Mouse (Mus musculus): ENCODE results near the gene 1700016K19Rik. TPM values are rescaled to one million over a fixed set of nuclear protein-coding genes. Genes with fewer than 3 reads are reported as not detected.

1700016K19Rik gene
- total RNA-seq, 2 experiments from 2014 or later: not detected

DNA sequence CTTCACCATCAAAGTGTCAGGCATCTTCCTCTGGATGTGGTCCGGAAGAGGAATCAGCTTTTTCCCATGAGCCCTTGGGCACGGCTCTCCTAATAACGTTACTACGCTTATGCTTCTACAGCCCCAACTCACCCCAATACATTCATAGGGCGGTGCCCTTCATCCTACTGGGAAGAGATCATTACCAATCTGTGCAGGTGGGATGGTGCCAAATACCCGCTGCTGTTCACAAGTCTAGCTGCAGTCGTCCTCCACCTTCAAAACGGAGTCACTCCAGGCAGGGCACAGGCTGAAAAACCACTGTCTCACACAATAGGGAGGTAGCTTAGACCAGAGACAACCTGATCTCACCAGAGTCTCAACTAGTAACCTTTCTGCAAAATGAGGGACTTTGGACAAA lies 35.5 kb downstream of the 1700016K19Rik start:
- DNase-seq: no peak

DNA sequence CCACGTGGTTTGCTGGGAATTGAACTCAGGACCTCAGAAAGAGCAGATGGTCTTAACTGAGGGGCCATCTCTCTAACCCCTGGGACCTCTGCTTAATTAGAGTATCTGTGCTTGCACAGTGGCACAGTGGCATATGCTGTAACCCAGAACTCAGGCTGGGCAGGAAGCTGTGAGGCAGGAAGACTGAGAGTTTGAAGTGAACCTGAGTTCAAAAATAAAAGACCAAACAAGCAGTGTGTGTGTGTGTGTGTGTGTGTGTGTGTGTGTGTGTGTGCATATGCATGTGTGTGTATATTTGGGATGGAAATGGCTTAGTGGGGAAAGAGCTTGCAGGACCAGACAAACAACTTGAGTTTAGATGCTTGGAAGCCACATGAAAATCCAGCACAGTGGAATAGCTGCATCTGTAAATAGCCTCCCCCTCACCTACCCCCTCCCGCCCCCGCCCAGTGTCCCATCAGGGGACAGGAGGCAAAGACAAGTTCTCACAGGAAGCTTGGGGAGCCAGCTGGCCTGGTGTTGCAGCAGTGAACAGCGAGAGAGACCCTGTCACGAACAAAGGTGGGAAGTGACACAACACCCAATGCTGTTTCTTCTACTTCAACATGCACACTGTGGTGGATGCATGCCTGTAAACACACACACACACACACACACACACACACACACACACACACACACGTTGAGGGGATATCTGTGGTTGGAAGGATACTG lies 38.0 kb downstream of the 1700016K19Rik start:
- no peak for DNase-seq

DNA sequence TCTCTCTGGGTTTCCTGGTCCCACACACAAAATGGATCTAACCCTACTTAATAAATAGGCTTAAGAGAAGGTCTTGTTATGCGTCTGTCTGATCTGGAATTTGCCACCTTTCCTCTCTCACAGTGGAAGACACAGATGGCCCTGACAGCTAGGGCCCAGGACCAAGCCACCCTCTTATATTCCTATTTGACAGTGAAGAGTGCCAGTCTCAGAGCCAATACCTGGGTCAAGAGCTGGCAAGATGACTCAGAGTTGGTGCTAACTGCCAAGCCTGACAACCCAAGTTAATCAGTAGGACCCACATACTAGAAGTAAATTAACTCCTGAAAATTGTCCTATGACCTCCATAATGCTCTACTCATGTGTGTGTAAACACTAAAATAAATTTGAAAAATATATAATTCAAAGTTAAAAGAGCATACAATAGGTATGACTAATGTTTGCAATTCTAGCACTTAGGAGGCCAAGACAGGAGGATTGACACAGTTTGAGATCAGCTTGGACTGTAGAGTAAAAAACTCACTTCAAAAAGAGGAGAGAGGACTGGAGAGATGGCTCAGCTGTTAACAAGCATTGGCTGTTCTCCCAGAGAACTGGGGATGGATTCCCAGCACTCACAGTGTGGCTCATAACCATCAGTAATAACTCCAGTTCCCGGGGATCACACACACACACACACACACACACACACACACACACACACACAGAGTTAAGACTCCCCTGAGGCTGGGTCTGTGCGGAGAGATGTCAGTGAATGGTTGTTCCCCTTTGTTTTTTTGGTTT lies 39.8 kb downstream of the 1700016K19Rik start:
- no peak for DNase-seq

DNA sequence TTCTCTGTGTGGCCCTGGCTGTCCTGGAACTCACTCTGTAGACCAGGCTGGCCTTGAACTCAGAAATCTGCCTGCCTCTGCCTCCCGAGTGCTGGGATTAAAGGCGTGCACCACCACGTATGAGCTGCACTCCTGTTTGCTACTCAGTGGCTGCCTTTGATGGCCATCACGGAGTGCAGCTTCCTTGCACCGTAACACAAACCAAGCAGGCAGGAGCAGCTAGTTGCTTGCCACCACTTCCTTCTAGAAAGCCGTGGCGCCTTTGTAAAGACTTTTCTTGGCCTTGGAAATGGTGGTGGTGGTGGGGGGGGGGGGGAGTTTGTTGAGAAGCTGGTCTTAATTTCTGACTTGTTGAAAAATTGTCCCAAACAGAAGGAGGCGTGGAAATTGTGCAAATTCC lies 40.4 kb downstream of the 1700016K19Rik start:
- no peak for DNase-seq

DNA sequence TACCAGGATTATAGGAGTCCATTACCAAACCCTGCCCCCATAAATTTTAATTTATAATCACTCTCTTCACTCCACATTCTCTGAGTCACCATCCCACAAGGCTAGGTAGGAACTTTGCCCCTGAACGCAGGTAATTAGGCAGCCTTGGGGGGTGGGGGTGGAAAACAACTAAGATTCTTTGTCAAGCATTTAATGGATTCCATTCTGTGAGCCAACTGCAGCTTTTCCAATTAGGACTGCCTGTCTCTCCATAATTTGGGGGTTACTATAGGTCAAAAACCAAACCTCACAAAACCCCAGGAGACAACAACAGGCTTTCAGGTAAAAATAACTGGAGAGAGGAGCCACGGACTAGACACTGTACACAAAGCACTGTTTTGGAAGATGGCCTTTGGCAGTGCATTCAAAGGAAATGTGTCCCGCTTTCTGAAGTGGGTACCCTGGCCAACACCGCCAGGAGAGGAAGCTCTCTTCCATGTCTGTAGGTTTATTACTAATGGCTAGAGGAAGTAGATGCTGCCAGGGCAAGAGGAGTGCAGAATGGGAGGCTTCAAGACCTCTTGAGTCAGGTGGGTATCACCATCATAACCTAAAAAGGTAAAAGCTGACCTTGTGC lies 41.2 kb downstream of the 1700016K19Rik start:
- no peak for DNase-seq

DNA sequence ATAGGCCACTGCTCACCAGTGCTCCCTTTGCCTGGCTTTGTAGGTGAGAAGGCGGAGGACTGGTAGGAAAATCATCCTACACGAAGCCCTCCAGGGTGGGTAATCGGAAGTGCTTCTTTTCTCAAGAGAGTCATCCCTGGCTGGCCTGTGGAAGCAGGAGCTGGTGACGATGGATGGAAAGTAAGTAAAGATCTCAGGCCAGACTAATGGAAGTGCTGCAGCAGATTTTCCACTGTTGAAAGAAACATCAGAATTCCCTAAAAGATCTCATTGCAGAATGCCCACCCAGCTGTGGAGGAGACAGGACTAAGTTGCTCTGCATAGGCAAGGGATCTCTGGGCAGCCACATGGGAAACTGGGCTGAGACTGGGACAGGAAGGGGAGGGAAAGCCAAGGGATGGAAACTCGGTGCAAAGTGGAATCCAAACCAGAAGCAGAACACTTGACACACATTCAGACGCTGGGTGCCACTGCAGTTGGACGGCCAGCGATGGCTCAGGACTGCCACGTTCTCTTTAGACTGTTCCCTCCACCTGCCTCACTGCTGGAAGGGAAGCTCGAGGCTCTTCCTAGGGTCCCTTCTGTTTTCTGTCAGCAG lies 42.4 kb downstream of the 1700016K19Rik start:
- no peak for DNase-seq

DNA sequence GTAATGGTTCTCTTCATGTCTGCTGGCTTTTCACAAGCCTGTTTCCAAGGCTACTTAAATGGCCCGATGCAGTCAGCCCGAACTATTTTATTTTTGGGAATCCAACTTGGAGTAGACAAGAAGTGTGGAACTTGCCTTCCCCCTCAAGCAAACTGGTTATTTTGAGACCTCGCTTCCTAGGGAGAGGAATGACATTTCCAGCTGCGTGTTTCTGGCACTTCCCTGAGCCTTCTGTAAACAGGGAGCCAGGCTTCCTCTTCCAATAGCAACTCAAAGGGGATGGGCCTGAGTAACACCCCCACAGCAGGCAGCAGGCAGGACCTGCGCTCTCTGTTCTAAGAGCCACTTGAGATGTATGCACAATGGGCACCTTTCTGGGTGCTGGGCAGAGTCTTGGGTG lies 43.2 kb downstream of the 1700016K19Rik start:
- DNase-seq: no peak

DNA sequence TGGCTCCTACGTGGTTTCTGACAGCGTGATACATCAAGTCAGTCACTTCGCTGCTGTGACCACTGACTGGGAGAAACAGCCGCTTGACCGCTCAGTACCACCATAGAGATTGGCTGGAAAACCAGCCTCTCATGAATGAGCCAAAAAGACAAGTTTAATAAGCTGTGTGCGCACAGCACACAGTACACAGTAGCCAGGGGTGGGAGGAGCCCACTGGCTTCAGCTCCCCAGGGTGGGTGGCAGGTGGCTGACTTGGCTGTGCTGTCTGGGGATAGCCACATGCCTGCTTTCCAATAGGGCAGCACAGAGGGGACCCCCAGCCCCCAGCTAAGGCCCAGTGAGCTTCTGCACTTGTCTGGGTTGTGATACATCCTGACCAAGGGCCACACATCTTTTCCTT lies 44.8 kb downstream of the 1700016K19Rik start:
- no peak for DNase-seq

DNA sequence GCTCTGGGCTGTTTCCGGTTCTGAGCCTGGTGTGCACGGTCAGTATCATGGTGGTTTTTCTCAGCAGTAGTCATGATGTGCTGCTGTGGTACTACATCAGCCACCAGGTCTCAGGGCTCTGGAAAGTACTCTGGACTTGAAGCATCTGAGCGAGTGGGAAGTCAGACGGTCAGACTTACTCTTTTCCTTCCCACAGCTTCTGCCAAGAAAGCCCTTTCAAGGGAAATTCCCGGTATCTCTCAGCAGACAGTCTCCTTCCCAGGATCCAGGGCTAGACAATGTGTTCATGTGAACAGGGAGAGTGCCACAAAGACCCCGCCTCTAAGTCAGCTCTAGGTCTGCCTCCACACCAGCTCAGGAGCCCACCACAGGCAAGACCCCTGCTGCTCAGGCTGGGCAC lies 45.7 kb downstream of the 1700016K19Rik start:
- no peak for DNase-seq

DNA sequence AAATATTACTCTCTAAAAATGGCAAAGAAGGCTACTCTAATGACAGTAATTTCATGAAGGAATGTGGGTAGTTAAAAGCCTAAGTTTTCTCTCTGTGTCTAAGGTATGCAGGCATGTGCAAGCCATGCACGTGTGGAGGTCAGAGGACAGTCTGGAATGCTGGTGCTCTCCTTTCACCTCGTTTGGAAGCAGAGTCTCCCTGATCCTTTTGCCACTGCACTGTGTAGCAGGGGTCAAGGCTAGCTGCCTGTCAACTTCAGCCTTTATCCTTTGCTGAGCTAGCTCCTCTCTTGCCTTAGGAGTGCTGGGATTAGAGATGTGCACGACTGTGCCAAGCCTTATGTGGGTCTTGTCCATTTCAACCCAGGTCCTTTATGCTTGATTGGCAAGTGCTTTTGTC lies 50.8 kb downstream of the 1700016K19Rik start:
- DNase-seq: no peak

DNA sequence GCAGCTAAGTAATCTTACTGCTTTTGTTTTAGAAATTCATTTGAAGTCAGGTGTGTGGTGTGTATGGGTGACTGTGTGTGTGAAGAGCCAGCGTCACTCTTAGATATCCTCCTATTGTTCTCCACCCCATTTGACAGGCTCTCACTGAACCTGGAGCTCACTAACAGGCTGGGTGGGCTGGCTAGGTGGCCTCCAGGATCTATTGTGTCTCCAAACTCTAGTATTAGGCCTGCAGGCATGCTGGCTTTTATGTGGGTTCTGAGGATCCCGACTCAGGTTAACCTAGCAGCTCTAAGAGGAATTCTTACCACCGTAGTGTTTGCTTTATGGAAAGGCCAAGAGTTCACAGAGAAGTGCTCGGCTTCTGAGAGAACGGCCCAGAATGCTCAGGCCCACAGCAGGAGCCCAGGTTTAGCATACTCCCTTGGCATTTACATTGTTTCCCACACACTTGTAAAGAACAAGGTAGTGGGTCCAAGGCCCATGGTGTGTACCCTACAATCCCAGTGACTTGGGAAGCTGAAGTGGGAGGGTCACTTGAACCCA lies 51.3 kb downstream of the 1700016K19Rik start:
- DNase-seq: no peak

DNA sequence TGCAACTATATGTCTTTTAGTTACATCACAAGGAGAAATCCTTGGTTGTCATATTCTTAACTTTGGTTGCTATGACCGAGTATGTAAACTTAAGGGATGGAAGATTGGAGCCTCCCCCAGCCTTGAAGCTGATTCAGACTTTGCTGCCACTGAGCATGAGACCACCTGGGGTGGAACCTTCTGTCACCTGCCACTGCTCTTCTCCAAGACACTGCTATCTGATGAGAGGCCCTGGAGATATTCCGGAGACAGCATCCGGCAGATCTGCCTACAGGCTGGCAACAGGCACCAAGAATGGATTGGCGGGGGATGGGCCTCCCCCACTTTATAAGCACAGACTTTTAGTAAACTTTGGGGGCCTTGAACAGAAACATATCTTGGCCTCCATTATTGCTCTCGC lies 52.8 kb downstream of the 1700016K19Rik start:
- no peak for DNase-seq

Other genes with a start within 250 kb of the 1700016K19Rik start
- 1 to 10 TPM; 1.0 TPM for gene Doc2b, start 203.9 kb upstream of the 1700016K19Rik start, total RNA-seq (2021)
- gene Rph3al, start 61.5 kb upstream of the 1700016K19Rik start, total RNA-seq (2021): 1 to 10 TPM; 4.4 to 5.3 TPM
- 10 to 100 TPM; 58.8 to 66.8 TPM for gene Rflnb, start 27.9 kb downstream of the 1700016K19Rik start, total RNA-seq (2021)
- gene Vps53, start 179.7 kb downstream of the 1700016K19Rik start, total RNA-seq (2021): 10 to 100 TPM; 27.3 TPM
- 1 to 10 TPM; 5.5 to 6.5 TPM for gene Fam57a, start 179.8 kb downstream of the 1700016K19Rik start, total RNA-seq (2021)
- gene Dbil5, start 217.7 kb downstream of the 1700016K19Rik start, total RNA-seq (2021): not detected
- 1 to 10 TPM; 3.0 to 5.0 TPM for gene Gemin4, start 217.8 kb downstream of the 1700016K19Rik start, total RNA-seq (2021)
- gene Mrm3, start 243.8 kb downstream of the 1700016K19Rik start, total RNA-seq (2021): 10 to 100 TPM; 12.8 to 13.2 TPM
- gene Glod4, start 243.8 kb downstream of the 1700016K19Rik start, total RNA-seq (2021): 10 to 100 TPM; 34.3 to 46.2 TPM

Measured in gastrocnemius, postnatal 10 days (tissue).